Mouse (Mus musculus) kidney, adult 2 months (tissue): ENCODE measurements around the gene Dab1. TPM values are rescaled to one million over a fixed set of nuclear protein-coding genes. Genes with fewer than 3 reads are reported as not detected.

ENCODE experiments used
- DNase-seq: peaks from one replicate; pipeline ENCODE4 v3.0.0; 2021
- H3K27ac ChIP-seq: fragments of 200-500 bp; 2 replicates; pipeline ENCODE4 v1.5.1; 2012; ENCODE audit warnings: low read depth, low read length, control low read depth, inconsistent platforms; ENCODE audit not compliant: insufficient read depth
- H3K27me3 ChIP-seq: fragments of 200-500 bp; replicated peaks from 2 replicates; pipeline ENCODE4 v1.6.1; 2012; ENCODE audit warnings: mild to moderate bottlenecking, moderate library complexity, low read length, inconsistent platforms; ENCODE audit not compliant: control insufficient read depth, insufficient read depth
- H3K36me3 ChIP-seq: fragments of 200-500 bp; 2 replicates; pipeline ENCODE4 v1.6.1; 2012; ENCODE audit warnings: mild to moderate bottlenecking, moderate library complexity, low read length, inconsistent platforms; ENCODE audit not compliant: control insufficient read depth, insufficient read depth
- H3K4me1 ChIP-seq: fragments of 200-500 bp; 2 replicates; pipeline ENCODE4 v1.6.1; 2011; ENCODE audit warnings: low read length; ENCODE audit not compliant: control insufficient read depth, insufficient read depth
- H3K4me3 ChIP-seq: fragments of 200-500 bp; 2 replicates; pipeline ENCODE4 v1.5.1; 2011; ENCODE audit warnings: mild to moderate bottlenecking, low read depth, low read length, control low read depth; ENCODE audit not compliant: insufficient read depth
- CTCF ChIP-seq: fragments of 200-500 bp; conservative IDR thresholded peaks from 2 replicates; pipeline ENCODE4 v1.5.1; 2011; ENCODE audit warnings: low read depth, mild to moderate bottlenecking, control low read depth, low read length, moderate library complexity, mixed read lengths; ENCODE audit not compliant: insufficient read depth, insufficient read length
- POLR2A ChIP-seq: fragments of 200-500 bp; IDR thresholded peaks from one replicate; pipeline ENCODE4 v1.6.1; 2011; ENCODE audit warnings: low read depth, low read length, control low read depth
- WGBS: fragments of 180-500 bp; shearing (Covaris S2); methylation state at CpG from one replicate; pipeline ENCODE4 v1.1.7; 2018; 5-methylcytosine and 5-hydroxymethylcytosine counted together
- polyA plus RNA-seq: library from polyadenylated mRNA; depleted of rRNA; stranded (reverse); fragments of >200 nt; gene quantifications from 2 replicates; pipeline ENCODE4 v1.2.3, GENCODE M21; 2012

Gene Dab1
- polyA plus RNA-seq, 1 experiment = 3.3 TPM

GRCm38 (mm10) chr4:104366491-104366890, 747.3 kb downstream of the Dab1 start:
- H3K36me3 ChIP-seq = no peaks in the 10 kb centered on the region
- no peak for TF ChIP-seq CTCF
- no peak for TF ChIP-seq POLR2A
- H3K4me1 ChIP-seq = no peaks in the 10 kb centered on the region
- no peak for DNase-seq
- no peaks in the 10 kb centered on the region for H3K27me3 ChIP-seq
- H3K4me3 ChIP-seq = peak overlapping the region; percentile 54; the same call in 1 of the 2 replicates
- WGBS = 36% methylated on average over 8 of the region's 8 CpGs
- no peak overlapping the region for H3K27ac ChIP-seq

- 1% methylated on average over 94 of the region's 94 CpGs for WGBS
- Histone ChIP-seq H3K27ac (no peak overlapping the region), H3K27me3 (no peaks in the 10 kb centered on the region), H3K36me3 (no peaks in the 10 kb centered on the region), H3K4me3 (peak overlapping the region; percentile 54), H3K4me1 (no peaks in the 10 kb centered on the region)
- no peak for TF ChIP-seq POLR2A
- TF ChIP-seq CTCF = no peak
- DNase-seq = peak; percentile 75
These were observed 748.0 kb downstream of the Dab1 start for GRCm38 (mm10) chr4:104366894-104367740.

GRCm38 (mm10) chr4:104367741-104368411, 748.7 kb downstream of the Dab1 start:
- Histone ChIP-seq H3K27ac (no peak overlapping the region), H3K36me3 (no peaks in the 10 kb centered on the region), H3K4me3 (peak overlapping the region; percentile 54), H3K4me1 (no peaks in the 10 kb centered on the region), H3K27me3 (no peaks in the 10 kb centered on the region)
- WGBS = under 1% methylated on average over 48 of the region's 48 CpGs
- TF ChIP-seq POLR2A (no peak), CTCF (no peak)
- peak; percentile 3 for DNase-seq

GRCm38 (mm10) chr4:104368561-104369021, 749.4 kb downstream of the Dab1 start:
- peak overlapping the region; percentile 54 for H3K4me3 ChIP-seq

GRCm38 (mm10) chr4:104369091-104369490, 749.9 kb downstream of the Dab1 start:
- Histone ChIP-seq H3K4me3 (no peak overlapping the region), H3K27me3 (no peaks in the 10 kb centered on the region), H3K4me1 (no peaks in the 10 kb centered on the region), H3K27ac (no peak overlapping the region), H3K36me3 (no peaks in the 10 kb centered on the region)
- TF ChIP-seq POLR2A = no peak
- TF ChIP-seq CTCF = no peak
- DNase-seq = no peak
- 22% methylated on average over 7 of the region's 7 CpGs for WGBS

More at GRCm38 (mm10) chr4:104368561-104369021, 749.4 kb downstream of the Dab1 start:
- no peaks in the 10 kb centered on the region for H3K4me1 ChIP-seq
- no peaks in the 10 kb centered on the region for H3K36me3 ChIP-seq
- H3K27me3 ChIP-seq = no peaks in the 10 kb centered on the region
- no peak overlapping the region for H3K27ac ChIP-seq
- TF ChIP-seq POLR2A (no peak), CTCF (no peak)
- WGBS = 2% methylated on average over 20 of the region's 20 CpGs
- DNase-seq = peak; percentile 12

- Histone ChIP-seq H3K4me3 (no peak overlapping the region), H3K4me1 (no peaks in the 10 kb centered on the region), H3K27ac (no peak overlapping the region), H3K27me3 (no peaks in the 10 kb centered on the region), H3K36me3 (no peaks in the 10 kb centered on the region)
- no peak for TF ChIP-seq CTCF
- no peak for TF ChIP-seq POLR2A
- 81% methylated on average over 8 of the region's 8 CpGs for WGBS
- DNase-seq = no peak
These were observed 752.0 kb downstream of the Dab1 start for GRCm38 (mm10) chr4:104371136-104371535.

- H3K27me3 ChIP-seq = no peaks in the 10 kb centered on the region
- no peak overlapping the region for H3K27ac ChIP-seq
- no peaks in the 10 kb centered on the region for H3K4me1 ChIP-seq
- no peaks in the 10 kb centered on the region for H3K36me3 ChIP-seq
- TF ChIP-seq CTCF (no peak), POLR2A (no peak)
- 77% methylated on average over 1 of the region's 1 CpGs for WGBS
- no peak overlapping the region for H3K4me3 ChIP-seq
- DNase-seq = no peak
These were observed 755.0 kb downstream of the Dab1 start for GRCm38 (mm10) chr4:104374191-104374590.
